Mouse (Mus musculus) retina, postnatal 1 day (tissue): ENCODE data around the gene Tas2r107.
"Not testable (repeated sequence)": the region's sequence is repeated elsewhere in the genome, so short reads cannot be mapped to it uniquely, and the experiment has no call there.

Experiments
- DNase-seq: peaks from one replicate; pipeline ENCODE4 v3.0.0-alpha.2; 2012

Tas2r107 gene

GRCm38 (mm10) chr6:131660049-131660448 is at the start of gene Tas2r107:
Tas2r107 (minus strand) TSS chr6:131660149.
- DNase-seq, result no peak

- no peak for DNase-seq
These were observed 30.0 kb upstream of the Tas2r107 start, which contains the start of gene Tas2r114 for GRCm38 (mm10) chr6:131689963-131690362. Tas2r114 (minus strand) TSS chr6:131690063.

DNA sequence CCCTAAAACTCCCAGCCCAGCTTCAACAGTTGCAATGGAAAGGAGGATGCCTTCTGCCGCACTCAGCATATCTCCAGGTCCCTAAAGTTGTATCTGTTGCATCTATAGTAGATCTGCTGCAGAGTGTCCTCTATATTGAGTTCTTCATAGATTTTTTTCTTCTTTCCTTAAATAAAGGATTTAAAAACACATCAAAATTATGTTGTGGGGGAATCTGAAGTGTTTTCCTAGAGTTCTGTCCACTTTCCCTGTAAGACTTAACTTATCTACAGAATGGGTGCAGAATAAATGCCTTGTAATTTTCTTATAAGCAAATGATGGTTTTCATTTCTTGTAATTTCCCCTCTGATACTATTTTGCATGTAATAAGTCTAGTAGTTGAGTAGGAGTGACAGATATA is 27.4 kb upstream of the Tas2r107 start, which contains the start of gene Tas2r105:
TSS of gene Tas2r105 (minus strand) at position 101 of the 400 bp plus-strand sequence.
- no peak for DNase-seq

DNA sequence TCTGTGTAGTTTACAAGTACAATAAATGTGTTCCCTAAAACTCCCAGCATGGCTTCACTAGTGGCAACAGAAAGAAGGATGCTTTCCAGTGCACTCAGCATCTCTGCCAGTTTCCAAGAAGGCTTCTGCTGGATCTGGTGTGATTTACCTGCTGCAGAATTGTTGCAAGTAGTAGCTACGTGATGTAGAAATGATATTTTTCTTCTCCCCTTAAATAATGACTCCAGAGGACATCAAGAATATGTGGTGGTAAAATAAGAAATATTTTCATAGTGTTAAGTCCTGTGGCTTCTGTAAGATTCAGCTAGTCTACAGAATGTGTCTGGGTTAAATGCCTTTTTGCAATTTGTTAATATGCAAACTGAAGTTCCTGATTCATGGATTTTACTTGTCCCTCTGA is 25.7 kb upstream of the Tas2r107 start, which contains the start of gene Tas2r104:
TSS of gene Tas2r104 (minus strand) at position 101 of the 400 bp plus-strand sequence.
- DNase-seq, result no peak

GRCm38 (mm10) chr6:131678786-131679185 is 18.8 kb upstream of the Tas2r107 start, which contains the start of gene Tas2r106:
Tas2r106 (minus strand) TSS chr6:131678886.
- no peak for DNase-seq

GRCm38 (mm10) chr6:131630812-131631211 is 29.1 kb downstream of the Tas2r107 start, which contains the start of gene Tas2r130:
Tas2r130 (minus strand) TSS chr6:131630912.
- no peak for DNase-seq

DNA sequence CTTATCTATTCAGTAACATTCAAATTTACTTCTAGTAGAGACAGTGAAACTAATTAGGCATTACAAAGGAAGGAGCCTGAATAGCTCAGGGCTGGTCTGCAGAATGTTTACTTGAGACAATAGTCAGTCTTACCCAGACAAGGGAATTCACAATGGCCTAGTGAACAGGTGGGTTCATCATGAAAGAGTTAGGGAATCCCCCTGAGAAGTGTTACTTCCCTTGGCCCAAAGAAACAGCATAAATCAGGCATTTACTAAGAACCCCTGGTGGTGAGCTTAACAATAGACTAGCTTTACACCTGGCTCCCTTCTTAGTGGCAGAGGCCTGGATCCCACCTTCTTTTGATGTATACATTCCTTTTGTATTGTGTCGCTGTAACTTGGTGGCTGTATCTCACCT is 50.0 kb downstream of the Tas2r107 start:
- not testable (repeated sequence) for DNase-seq
